Mouse (Mus musculus): ENCODE measurements at regions not wholly inside any gene's neighbourhood (a gene's known extent, or its start where the extent isn't known, plus 50 kb on each side); places are given as distances from the start of the nearest gene placed in this dataset.

DNA sequence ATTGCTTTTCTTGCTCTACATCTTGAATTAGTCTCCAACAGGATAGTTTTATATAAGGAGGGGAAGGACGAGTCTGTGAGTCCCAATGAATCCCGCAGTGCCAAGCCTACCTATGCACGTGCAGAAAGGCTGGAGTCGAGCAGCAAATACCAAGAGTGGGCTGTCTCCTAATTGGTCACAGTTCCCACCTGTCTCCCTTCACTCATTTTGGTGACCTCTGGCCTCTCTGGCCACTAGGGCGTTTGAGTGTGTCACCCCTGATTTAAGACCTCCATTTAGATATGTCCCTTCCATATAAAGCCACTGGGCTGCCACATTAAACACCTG, 234.1 kb downstream of the Zfp36l1 start:
- TF ChIP-seq CTCF (IDR thresholded peaks at IDR 0.05; ENCODE audit: control insufficient read depth, insufficient read depth, low read length) (no peak), POLR2A (IDR thresholded peaks at IDR 0.05; ENCODE audit: borderline replicate concordance, control insufficient read depth, low read depth, low read length) (no peak)

All from bone marrow, adult 2 months (tissue).